Mouse (Mus musculus) CH12.LX (cell line): ENCODE measurements around the gene Arhgef28.

ENCODE experiments used
- CHD2 ChIP-seq: IDR thresholded peaks from 2 replicates; pipeline ENCODE4 v1.6.1; 2011; ENCODE audit warnings: low read length, improper control_type of control experiment
- CTCF ChIP-seq, 2 experiments: IDR thresholded peaks in 1 of 2; conservative IDR thresholded peaks in 1 of 2; 2 replicates each; pipeline ENCODE4 v1.5.1; 2011 to 2012; ENCODE audit warnings: low read depth in 2 of 2, low read length in 2 of 2, improper control_type of control experiment in 1 of 2, inconsistent platforms in 1 of 2, mild to moderate bottlenecking in 1 of 2, moderate library complexity in 1 of 2
- E2F4 ChIP-seq: IDR thresholded peaks from 2 replicates; pipeline ENCODE4 v1.6.1; 2011; ENCODE audit warnings: low read depth, low read length, improper control_type of control experiment; ENCODE audit not compliant: insufficient replicate concordance
- EP300 ChIP-seq: IDR thresholded peaks from 2 replicates; pipeline ENCODE4 v1.6.1; 2011; ENCODE audit warnings: low read length, improper control_type of control experiment
- GABPA ChIP-seq: IDR thresholded peaks from 2 replicates; pipeline ENCODE4 v1.6.1; 2012; ENCODE audit warnings: low read depth, low read length, improper control_type of control experiment, inconsistent platforms; ENCODE audit not compliant: insufficient replicate concordance
- IRF4 ChIP-seq: IDR thresholded peaks from 2 replicates; pipeline ENCODE4 v1.6.1; 2014; ENCODE audit warnings: low read depth, mild to moderate bottlenecking, inconsistent platforms, low read length, improper control_type of control experiment
- JUND ChIP-seq: conservative IDR thresholded peaks from 2 replicates; pipeline ENCODE4 v1.6.1; 2011; ENCODE audit warnings: low read depth, low read length, improper control_type of control experiment
- MXI1 ChIP-seq: IDR thresholded peaks from 2 replicates; pipeline ENCODE4 v1.6.1; 2011; ENCODE audit warnings: mild to moderate bottlenecking, low read depth, low read length, improper control_type of control experiment
- MYC ChIP-seq: IDR thresholded peaks from 2 replicates; pipeline ENCODE4 v1.6.1; 2011; ENCODE audit warnings: low read depth, mild to moderate bottlenecking, improper control_type of control experiment, low read length
- POLR2A ChIP-seq: IDR thresholded peaks from 2 replicates; pipeline ENCODE4 v1.6.1; 2011; ENCODE audit warnings: low read depth, mild to moderate bottlenecking, improper control_type of control experiment, low read length
- POLR2AphosphoS2 ChIP-seq: IDR thresholded peaks from 2 replicates; pipeline ENCODE4 v1.6.1; 2011; ENCODE audit warnings: low read depth, low read length, improper control_type of control experiment
- SMC3 ChIP-seq: IDR thresholded peaks from 2 replicates; pipeline ENCODE4 v1.6.1; 2011; ENCODE audit warnings: low read depth, low read length, improper control_type of control experiment
- TBP ChIP-seq: conservative IDR thresholded peaks from 2 replicates; pipeline ENCODE4 v1.6.1; 2011; ENCODE audit warnings: low read depth, low read length, improper control_type of control experiment
- ZKSCAN1 ChIP-seq: IDR thresholded peaks from 2 replicates; pipeline ENCODE4 v1.6.1; 2012; ENCODE audit warnings: low read depth, inconsistent platforms, low read length, improper control_type of control experiment, borderline replicate concordance

DNA sequence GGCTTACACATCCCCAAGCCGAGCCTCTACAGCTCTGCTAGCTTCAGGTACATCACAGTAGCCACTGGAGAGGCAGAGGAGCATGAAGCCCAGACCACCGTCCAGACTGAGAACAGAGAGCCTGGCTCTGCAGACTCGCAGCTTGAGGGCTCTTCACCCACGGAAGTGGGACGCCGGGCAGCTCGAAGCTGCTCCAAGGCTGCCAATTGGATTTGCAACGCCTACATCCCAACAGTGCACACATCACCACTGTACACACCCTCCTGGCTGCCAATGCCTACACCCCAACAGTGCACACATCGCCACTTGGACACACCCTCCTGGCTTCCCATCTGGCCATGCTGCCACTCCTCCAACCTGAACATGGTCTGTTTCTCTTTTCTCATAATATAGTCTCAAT lies 65.6 kb downstream of the Arhgef28 start:
- TF ChIP-seq CTCF (conservative IDR thresholded peaks at IDR 0.05 in 1 of 2, IDR thresholded peaks at IDR 0.05 in 1 of 2; ENCODE audit: low read depth in 2 of 2, low read length in 2 of 2) (no peak), JUND (no peak), TBP (no peak), POLR2A (no peak), EP300 (no peak), ZKSCAN1 (no peak), POLR2AphosphoS2 (no peak), E2F4 (no peak), GABPA (no peak), MYC (no peak), CHD2 (no peak), IRF4 (no peak), SMC3 (no peak), MXI1 (no peak)
